Comparison of ENCODE assay signal across 12 mouse cellular contexts in genomic region chr7:24599211-24600067, GRCm38 (mm10). TPM values are rescaled to one million over a fixed set of nuclear protein-coding genes. Genes with fewer than 3 reads are reported as not detected.
A peak's percentile ranks its signal among the peaks of the same experiment; 100 is the strongest.
DNase-seq lines count a peak whose midpoint lies in the region; ATAC-seq and TF ChIP-seq lines count a peak whose summit lies in the region.
"Had no signal": no experiment of that assay in that cellular context is flagged by ENCODE, and none has a peak within 500 bp of the region (broad histone marks: within the 10 kb centered on the region; RNA-seq: fewer than 3 reads in every experiment).

No protein-coding gene starts in this region.

- POLR2A ChIA-PET in Patski (lab: Charles Lee), result no interaction called here

- peak; percentile 15 for DNase-seq in cerebellum, adult 9-10 months
- DNase-seq in cerebellum, adult 8-10 months, result no peak
- peak; percentile 78 for DNase-seq in liver, adult 2 months (ENCODE audit: extremely low read depth, low read depth, low spot score)
- DNase-seq in Patski (ENCODE audit: low read depth, low spot score), result no peak
- DNase-seq in layer of hippocampus, adult 9-10 months (ENCODE audit: low spot score), result no peak
- no peak for DNase-seq in forebrain, embryonic 10.5 days (ENCODE audit: extremely low spot score, low spot score)
- DNase-seq: left cerebral cortex, postnatal 4 days had no signal

- no peak for TF ChIP-seq POLR2A in liver, adult 2 months (IDR thresholded peaks at IDR 0.05; ENCODE audit: extremely low read depth, insufficient read depth, low read length)

- H3K27me3 ChIP-seq in liver, adult 2 months (ENCODE audit: control insufficient read depth, insufficient read depth, low read length), result no peaks in the 10 kb centered on the region
- H3K27me3 ChIP-seq in liver, embryonic 12.5 days (replicated peaks), result peaks cover 15% of the 10 kb centered on the region
- H3K27me3 ChIP-seq in Patski, result no peaks in the 10 kb centered on the region
- peaks cover 18% of the 10 kb centered on the region for H3K27me3 ChIP-seq in forebrain, embryonic 10.5 days (ENCODE audit: poor library complexity, severe bottlenecking)

- H3K79me2 ChIP-seq in liver, adult 2 months (ENCODE audit: control insufficient read depth, insufficient read depth, low read length), result no peaks in the 10 kb centered on the region

- no peaks in the 10 kb centered on the region for H3K36me3 ChIP-seq in liver, adult 2 months (ENCODE audit: control insufficient read depth, insufficient read depth, low read length)
- no peaks in the 10 kb centered on the region for H3K36me3 ChIP-seq in liver, embryonic 12.5 days
- no peaks in the 10 kb centered on the region for H3K36me3 ChIP-seq in forebrain, embryonic 10.5 days (replicated peaks)

- CTCF ChIA-PET in Patski (lab: Charles Lee), result interaction anchor here (1.0 to 3.1 kb wide), 5 partner anchors 9 to 54 kb away, joined by 4 to 25 read pairs (median 4); partner anchors contain the start of gene Phldb3

- H3K4me3 ChIP-seq in liver, adult 2 months (ENCODE audit: insufficient read depth, low read depth, low read length), result no peak overlapping the region
- H3K4me3 ChIP-seq in liver, embryonic 12.5 days, result no peak overlapping the region
- H3K4me3 ChIP-seq in forebrain, embryonic 10.5 days, result no peak overlapping the region
- H3K4me3 ChIP-seq: embryonic facial prominence, embryonic 12.5 days had no signal

- in situ Hi-C loops in Patski (cut with MboI; ENCODE audit: low pct_unique_long_range_greater_than_20kb), result loop anchor here (5.0 kb wide), 1 partner anchor 58 kb away; no protein-coding TSS in a partner anchor

- H3K27ac ChIP-seq in liver, adult 2 months (replicated peaks; ENCODE audit: insufficient read depth, low read depth, low read length), result peak overlapping the region; percentile 95
- H3K27ac ChIP-seq in liver, embryonic 12.5 days, result no peak overlapping the region
- no peak overlapping the region for H3K27ac ChIP-seq in forebrain, embryonic 10.5 days
- H3K27ac ChIP-seq: embryonic facial prominence, embryonic 12.5 days had no signal

- peak overlapping the region; percentile 24 for H3K9ac ChIP-seq in liver, adult 2 months (ENCODE audit: low read depth, low read length)
- no peak overlapping the region for H3K9ac ChIP-seq in liver, embryonic 12.5 days
- H3K9ac ChIP-seq: embryonic facial prominence, embryonic 12.5 days had no signal

- no peak for ATAC-seq in liver, embryonic 12.5 days
- peak; percentile 82 for ATAC-seq in Patski
- ATAC-seq in megakaryocyte-erythroid progenitor cell, adult 5-6 weeks (replicated peaks; ENCODE audit: low FRiP score, low TSS enrichment, poor library complexity, severe bottlenecking), result peak; percentile 58

- H3K9me3 ChIP-seq in liver, embryonic 12.5 days (replicated peaks), result no peaks in the 10 kb centered on the region
- no peaks in the 10 kb centered on the region for H3K9me3 ChIP-seq in forebrain, embryonic 10.5 days
- H3K9me3 ChIP-seq: embryonic facial prominence, embryonic 12.5 days had no signal

- peaks cover 20% of the 10 kb centered on the region for H3K4me1 ChIP-seq in liver, adult 2 months (ENCODE audit: control insufficient read depth, insufficient read depth, low read length)
- peaks cover 15% of the 10 kb centered on the region for H3K4me1 ChIP-seq in liver, embryonic 12.5 days
- H3K4me1 ChIP-seq in forebrain, embryonic 10.5 days, result peaks cover 20% of the 10 kb centered on the region

- 26% methylated on average over 15 of the region's 15 CpGs for WGBS in liver, adult 2 months
- whole genome bisulfite sequencing in liver, embryonic 12.5 days (ENCODE audit: insufficient replicate concordance), result 71% methylated on average over 15 of the region's 15 CpGs
- WGBS in forebrain, embryonic 10.5 days, result 76% methylated on average over 15 of the region's 15 CpGs

- H3K4me2 ChIP-seq in liver, embryonic 12.5 days, result no peak overlapping the region
- H3K4me2 ChIP-seq: embryonic facial prominence, embryonic 12.5 days had no signal

- TF ChIP-seq CTCF in liver, adult 2 months (IDR thresholded peaks at IDR 0.05; ENCODE audit: low read depth, low read length), result peak; percentile 47; the same call in 1 of the 2 replicates
- peak; percentile 56 for TF ChIP-seq CTCF in Patski (IDR thresholded peaks at IDR 0.05)

RNA-seq across cellular contexts. Expression of gene Phldb3, which starts 11.1 kb away (rescaled TPM):
- total RNA-seq in liver, adult 2 months (2014; rRNA removed), result 1.4 and 1.5 TPM in 2 replicates
- polyA plus RNA-seq in liver, adult 2 months (2012; rRNA removed), result 3.4 and 3.5 TPM in 2 replicates
- polyA plus RNA-seq in liver, embryonic 12.5 days (2016; fragmentation: Nextera tagmentation; extraction: Ambion mirVana), result 0.08 and 0.22 TPM in 2 replicates
- 2.7 TPM for polyA plus RNA-seq in Patski (2021)
- total RNA-seq in megakaryocyte-erythroid progenitor cell, adult 5-6 weeks (2014; fragmentation: Nextera tagmentation), result 2.6 and 2.8 TPM in 2 replicates
- total RNA-seq in megakaryocyte-erythroid progenitor cell, adult 5-6 weeks (2017), result 6.8 and 9.7 TPM in 2 replicates
- not detected in 2 replicates for polyA plus RNA-seq in forebrain, embryonic 10.5 days (2016; fragmentation: Nextera tagmentation; extraction: Ambion mirVana)
- polyA plus RNA-seq: neural tube, embryonic 11.5 days had no signal

RNA-seq across cellular contexts. Expression of gene Zfp575, which starts 12.0 kb away (rescaled TPM):
- not detected in 2 replicates for total RNA-seq in liver, adult 2 months (2014; rRNA removed)
- 0.02 TPM in 1 of 2 replicates, not detected in the other for polyA plus RNA-seq in liver, adult 2 months (2012; rRNA removed)
- polyA plus RNA-seq in liver, embryonic 12.5 days (2016; fragmentation: Nextera tagmentation; extraction: Ambion mirVana), result 0.41 and 0.57 TPM in 2 replicates
- not detected for polyA plus RNA-seq in Patski (2021)
- total RNA-seq in megakaryocyte-erythroid progenitor cell, adult 5-6 weeks (2014; fragmentation: Nextera tagmentation), result 0.37 TPM in 1 of 2 replicates, not detected in the other
- not detected in 2 replicates for total RNA-seq in megakaryocyte-erythroid progenitor cell, adult 5-6 weeks (2017)
- 1.4 TPM in 2 replicates for polyA plus RNA-seq in forebrain, embryonic 10.5 days (2016; fragmentation: Nextera tagmentation; extraction: Ambion mirVana)

RNA-seq across cellular contexts. Expression of gene Ethe1, which starts 12.1 kb away (rescaled TPM):
- 71.1 and 91.4 TPM in 2 replicates for total RNA-seq in liver, adult 2 months (2014; rRNA removed)
- 227 and 244 TPM in 2 replicates for polyA plus RNA-seq in liver, adult 2 months (2012; rRNA removed)
- 15.1 and 17.0 TPM in 2 replicates for polyA plus RNA-seq in liver, embryonic 12.5 days (2016; fragmentation: Nextera tagmentation; extraction: Ambion mirVana)
- 74.5 TPM for polyA plus RNA-seq in Patski (2021)
- 12.4 and 19.8 TPM in 2 replicates for total RNA-seq in megakaryocyte-erythroid progenitor cell, adult 5-6 weeks (2014; fragmentation: Nextera tagmentation)
- 8.3 and 11.4 TPM in 2 replicates for total RNA-seq in megakaryocyte-erythroid progenitor cell, adult 5-6 weeks (2017)
- 24.4 and 26.6 TPM in 2 replicates for polyA plus RNA-seq in forebrain, embryonic 10.5 days (2016; fragmentation: Nextera tagmentation; extraction: Ambion mirVana)

RNA-seq across cellular contexts. Expression of gene Lypd3, which starts 36.9 kb away (rescaled TPM):
- not detected in 2 replicates for total RNA-seq in liver, adult 2 months (2014; rRNA removed)
- not detected in 2 replicates for polyA plus RNA-seq in liver, adult 2 months (2012; rRNA removed)
- not detected in 2 replicates for polyA plus RNA-seq in liver, embryonic 12.5 days (2016; fragmentation: Nextera tagmentation; extraction: Ambion mirVana)
- not detected for polyA plus RNA-seq in Patski (2021)
- not detected in 2 replicates for total RNA-seq in megakaryocyte-erythroid progenitor cell, adult 5-6 weeks (2014; fragmentation: Nextera tagmentation)
- total RNA-seq in megakaryocyte-erythroid progenitor cell, adult 5-6 weeks (2017), result not detected in 2 replicates
- 0.36 and 0.88 TPM in 2 replicates for polyA plus RNA-seq in forebrain, embryonic 10.5 days (2016; fragmentation: Nextera tagmentation; extraction: Ambion mirVana)
- total RNA-seq: heart, postnatal 14 days had no signal

RNA-seq across cellular contexts. Expression of gene Xrcc1, which starts 53.4 kb away (rescaled TPM):
- total RNA-seq in liver, adult 2 months (2014; rRNA removed), result 4.8 and 7.4 TPM in 2 replicates
- 12.6 and 17.1 TPM in 2 replicates for polyA plus RNA-seq in liver, adult 2 months (2012; rRNA removed)
- 61.5 and 63.0 TPM in 2 replicates for polyA plus RNA-seq in liver, embryonic 12.5 days (2016; fragmentation: Nextera tagmentation; extraction: Ambion mirVana)
- polyA plus RNA-seq in Patski (2021), result 60.3 TPM
- total RNA-seq in megakaryocyte-erythroid progenitor cell, adult 5-6 weeks (2014; fragmentation: Nextera tagmentation), result 89.0 and 93.7 TPM in 2 replicates
- 20.7 and 36.6 TPM in 2 replicates for total RNA-seq in megakaryocyte-erythroid progenitor cell, adult 5-6 weeks (2017)
- polyA plus RNA-seq in forebrain, embryonic 10.5 days (2016; fragmentation: Nextera tagmentation; extraction: Ambion mirVana), result 174 and 177 TPM in 2 replicates

Comparison
In these comparisons a context has a peak if more than half of its experiments do, and no peak if none do; other contexts are left out.
1. DNase-seq: peak in cerebellum, adult 9-10 months (single experiment) and liver, adult 2 months (single experiment); none in cerebellum, adult 8-10 months (single experiment), Patski (single experiment), layer of hippocampus, adult 9-10 months (single experiment) and forebrain, embryonic 10.5 days (single experiment).